Mouse (Mus musculus) midbrain, postnatal 0 days (tissue): ENCODE measurements around the gene St8sia1. TPM values are rescaled to one million over a fixed set of nuclear protein-coding genes. Genes with fewer than 3 reads are reported as not detected.
A peak's percentile ranks its signal among the peaks of the same experiment; 100 is the strongest.

Experiments
- ATAC-seq: fragments of 200-750 bp; cut with Nextera tagmentation; 2 replicates; pipeline ENCODE4 v1.8.0; 2017; ENCODE audit warnings: moderate number of reproducible peaks, mild to moderate bottlenecking, moderate TSS enrichment, moderate library complexity; ENCODE audit not compliant: low FRiP score
- DNase-seq: peaks from one replicate; pipeline ENCODE4 v3.0.0-alpha.2; 2015; ENCODE audit warnings: low spot score
- H3K27ac ChIP-seq: fragments of 300-500 bp; sonication (generic); 2 replicates; pipeline ENCODE4 v1.5.1; 2014; ENCODE audit warnings: low read depth, mild to moderate bottlenecking, low read length, mixed read lengths
- H3K27me3 ChIP-seq: fragments of 300-500 bp; sonication (generic); 2 replicates; pipeline ENCODE4 v1.6.1; 2014; ENCODE audit warnings: low read length, control low read depth, mixed read lengths; ENCODE audit not compliant: insufficient read depth
- H3K36me3 ChIP-seq: fragments of 300-500 bp; sonication (generic); 2 replicates; pipeline ENCODE4 v1.6.1; 2014; ENCODE audit warnings: low read length, control low read depth, mixed read lengths; ENCODE audit not compliant: insufficient read depth
- H3K4me1 ChIP-seq: fragments of 300-500 bp; sonication (generic); 2 replicates; pipeline ENCODE4 v1.6.1; 2014; ENCODE audit warnings: mild to moderate bottlenecking, control low read depth, antibody characterized with exemption, low read length, mixed read lengths; ENCODE audit not compliant: insufficient read depth
- H3K4me2 ChIP-seq: fragments of 300-500 bp; sonication (generic); 2 replicates; pipeline ENCODE4 v1.6.1; 2014; ENCODE audit warnings: low read depth, mild to moderate bottlenecking, low read length, mixed read lengths; ENCODE audit not compliant: poor library complexity, severe bottlenecking
- H3K4me3 ChIP-seq: fragments of 300-500 bp; sonication (generic); 2 replicates; pipeline ENCODE4 v1.5.1; 2014; ENCODE audit warnings: low read depth, mild to moderate bottlenecking, low read length, moderate library complexity
- H3K9ac ChIP-seq: fragments of 300-500 bp; sonication (generic); replicated peaks from 2 replicates; pipeline ENCODE4 v1.6.1; 2014; ENCODE audit warnings: mild to moderate bottlenecking, low read length, moderate library complexity, mixed read lengths; ENCODE audit not compliant: poor library complexity, severe bottlenecking
- H3K9me3 ChIP-seq: fragments of 300-500 bp; sonication (generic); 2 replicates; pipeline ENCODE4 v1.6.1; 2016; ENCODE audit warnings: low read length, control low read depth
- CTCF ChIP-seq: IDR thresholded peaks from 2 replicates; pipeline ENCODE4 v1.5.1; 2016; ENCODE audit warnings: antibody characterized with exemption, mild to moderate bottlenecking
- WGBS: fragments of 180-500 bp; shearing (Covaris S2); extraction: QIAGEN DNeasy Blood & Tissue Kit; methylation state at CpG from one replicate; pipeline ENCODE4 v1.1.7; 2014; 5-methylcytosine and 5-hydroxymethylcytosine counted together
- polyA plus RNA-seq: library from polyadenylated mRNA; unstranded; fragments of >200 nt; fragmentation: Nextera tagmentation; extraction: Ambion mirVana; gene quantifications from 2 replicates; pipeline ENCODE4 v1.2.1, GENCODE M21; 2015
- total RNA-seq: library from RNA; depleted of rRNA; stranded (reverse); fragments of >200 nt; gene quantifications from 2 replicates; pipeline ENCODE4 v1.2.3, GENCODE M21; 2014

The St8sia1 gene
- total and polyA plus RNA-seq, 2 experiments from 2014 or later: 4.5 to 17.7 TPM

DNA sequence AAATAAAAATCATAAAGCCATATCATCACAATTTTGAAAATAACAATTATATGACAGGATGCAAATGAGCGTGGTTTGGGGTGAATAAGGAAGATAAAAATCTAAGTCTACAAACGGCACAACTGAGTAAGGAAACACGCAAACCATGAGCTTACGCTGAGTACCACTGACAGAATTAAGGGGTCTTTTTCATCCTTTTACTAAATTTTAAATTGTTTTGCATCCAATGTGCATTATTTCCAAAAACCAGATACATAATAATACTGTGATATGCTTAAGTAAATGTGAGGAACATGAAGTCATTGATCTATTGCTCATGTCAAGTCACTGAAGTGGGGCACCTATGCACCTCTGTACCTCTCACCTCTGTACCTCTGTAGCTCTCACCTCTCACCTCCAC is 7.7 kb downstream of the St8sia1 start:
- no peak overlapping the region for H3K4me2 ChIP-seq
- no peak overlapping the region for H3K4me3 ChIP-seq
- peaks cover 7% of the 10 kb centered on the region; the same call in 1 of the 2 replicates for H3K4me1 ChIP-seq
- no peaks in the 10 kb centered on the region for H3K9me3 ChIP-seq
- H3K27me3 ChIP-seq: no peaks in the 10 kb centered on the region
- no peak overlapping the region for H3K27ac ChIP-seq
- 85% methylated on average over 4 of the region's 4 CpGs for WGBS
- TF ChIP-seq CTCF: no peak
- no peak for DNase-seq
- H3K36me3 ChIP-seq: 0 out of 2 replicates have a peak, but pooled peaks cover 3% of the 10 kb centered on the region
- no peak for ATAC-seq
- H3K9ac ChIP-seq: no peak overlapping the region

DNA sequence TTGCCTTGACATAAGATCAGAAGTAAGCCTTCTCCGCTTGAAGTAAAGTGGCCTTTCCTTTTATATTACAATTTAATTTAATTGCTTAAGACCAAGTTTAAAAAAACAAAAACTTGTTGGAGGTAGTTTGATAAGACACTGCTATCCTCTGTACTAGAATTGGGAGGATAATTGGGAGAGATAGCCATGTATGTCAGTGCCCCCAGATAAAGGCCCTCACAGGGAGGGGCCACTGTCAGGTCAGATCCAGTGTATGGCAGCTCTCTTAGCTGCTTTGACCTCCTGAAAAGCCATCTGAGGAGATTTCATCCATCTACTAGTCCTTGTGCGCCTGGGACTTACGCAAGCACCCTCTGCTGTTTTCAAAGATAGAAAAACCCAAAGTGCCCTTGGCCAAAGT is 9.0 kb downstream of the St8sia1 start:
- H3K9me3 ChIP-seq: no peaks in the 10 kb centered on the region
- TF ChIP-seq CTCF: no peak
- no peak overlapping the region for H3K27ac ChIP-seq
- H3K4me2 ChIP-seq: no peak overlapping the region
- H3K36me3 ChIP-seq: 0 out of 2 replicates have a peak, but pooled peaks cover 3% of the 10 kb centered on the region
- no peak for DNase-seq
- no peak overlapping the region for H3K4me3 ChIP-seq
- H3K27me3 ChIP-seq: no peaks in the 10 kb centered on the region
- 94% methylated on average over 3 of the region's 3 CpGs for WGBS
- ATAC-seq: no peak
- H3K4me1 ChIP-seq: peaks cover 3% of the 10 kb centered on the region; the same call in 1 of the 2 replicates
- H3K9ac ChIP-seq: no peak overlapping the region

DNA sequence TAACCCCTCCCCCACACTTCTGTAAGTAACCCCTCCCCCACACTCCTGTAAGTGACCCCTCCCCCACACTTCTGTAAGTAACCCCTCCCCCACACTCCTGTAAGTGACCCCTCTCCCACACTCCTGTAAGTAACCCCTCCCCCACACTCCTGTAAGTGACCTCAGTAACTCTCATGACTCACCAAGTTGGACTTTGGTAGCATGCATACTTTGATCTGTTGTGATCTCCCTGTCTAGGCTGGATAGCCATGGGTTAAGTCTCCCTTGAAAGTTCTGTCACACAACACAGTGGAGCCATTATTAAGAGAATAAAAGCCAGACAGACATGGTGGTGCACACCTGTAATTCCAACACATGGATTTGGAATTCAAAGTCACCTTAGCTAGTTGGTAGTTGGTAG is 11.1 kb downstream of the St8sia1 start:
- no peak overlapping the region for H3K4me3 ChIP-seq
- no peaks in the 10 kb centered on the region for H3K9me3 ChIP-seq
- H3K27ac ChIP-seq: no peak overlapping the region
- no peak for TF ChIP-seq CTCF
- H3K9ac ChIP-seq: no peak overlapping the region
- H3K4me1 ChIP-seq: peaks cover 6% of the 10 kb centered on the region
- H3K4me2 ChIP-seq: no peak overlapping the region
- DNase-seq (no peak), ATAC-seq (no peak)
- H3K36me3 ChIP-seq: 0 out of 2 replicates have a peak, but pooled peaks cover 2% of the 10 kb centered on the region
- H3K27me3 ChIP-seq: no peaks in the 10 kb centered on the region

DNA sequence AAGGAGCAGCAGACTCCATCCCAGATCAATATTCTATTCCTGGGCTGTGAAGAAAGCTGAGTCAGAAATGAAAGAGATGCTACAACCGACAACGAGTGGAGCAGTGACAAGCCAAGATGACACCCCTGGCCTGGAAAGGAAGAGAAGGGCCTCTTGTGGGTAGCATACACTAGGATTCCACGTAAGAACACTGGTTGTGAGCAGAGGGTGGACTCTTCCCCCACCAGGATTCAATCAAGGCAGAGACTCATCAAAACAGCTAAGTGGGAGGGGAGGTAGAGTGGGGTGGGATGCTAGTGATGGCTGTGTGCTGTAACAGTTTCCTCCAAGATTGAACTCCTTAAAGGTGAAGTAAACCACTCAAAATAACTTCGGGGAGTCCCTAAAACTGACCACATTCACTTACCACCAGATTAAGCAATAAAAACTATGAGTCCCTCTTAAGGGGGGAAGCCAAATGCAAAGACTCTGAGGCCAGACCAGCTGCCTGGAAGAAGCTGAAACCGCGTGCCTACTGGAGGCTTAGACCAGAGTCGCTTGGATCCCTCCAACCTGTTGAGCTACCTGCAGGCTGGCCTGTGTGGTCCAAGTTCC is 11.8 kb downstream of the St8sia1 start:
- WGBS: 94% methylated on average over 7 of the region's 7 CpGs
- Histone ChIP-seq H3K4me1 (peaks cover 6% of the 10 kb centered on the region), H3K9ac (no peak overlapping the region), H3K27ac (no peak overlapping the region), H3K36me3 (no peaks in the 10 kb centered on the region), H3K4me2 (no peak overlapping the region), H3K9me3 (no peaks in the 10 kb centered on the region), H3K27me3 (no peaks in the 10 kb centered on the region), H3K4me3 (no peak overlapping the region)
- DNase-seq (no peak), ATAC-seq (no peak)
- TF ChIP-seq CTCF: no peak

DNA sequence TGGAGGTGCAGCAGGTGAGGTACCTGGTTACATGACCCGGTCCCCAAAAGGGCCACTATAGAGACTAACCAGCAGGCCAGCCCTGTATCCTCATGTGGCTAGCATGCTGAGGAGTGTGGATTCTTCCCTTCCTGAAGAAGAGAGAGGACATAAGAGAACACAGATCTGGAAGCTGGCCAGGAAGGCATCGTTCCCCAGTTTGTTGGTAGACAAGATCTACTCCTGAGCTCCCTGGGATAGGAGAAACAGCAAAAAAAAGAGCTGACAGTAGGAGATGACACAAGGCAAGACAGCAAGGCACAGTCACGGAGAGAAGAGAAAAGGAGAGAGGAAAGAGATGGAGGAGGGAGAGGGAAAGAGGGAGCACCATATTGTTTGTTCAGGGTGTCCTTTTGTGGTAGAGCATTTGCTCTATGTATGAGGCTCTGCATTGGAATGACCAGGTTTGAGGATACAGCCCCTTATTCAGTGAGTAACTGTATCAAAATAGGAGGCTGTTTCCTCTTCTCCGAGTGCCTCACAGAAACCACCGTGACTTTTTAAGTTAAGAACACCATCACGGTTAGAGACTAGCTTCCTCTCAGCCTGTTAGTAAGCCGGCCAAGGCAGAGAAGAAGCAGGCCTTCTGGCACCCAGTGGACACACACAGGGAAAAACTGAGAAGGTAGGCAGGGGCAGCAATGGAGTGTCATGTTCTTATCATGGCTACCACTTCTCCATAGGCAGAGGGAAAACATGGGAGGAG is 12.5 kb downstream of the St8sia1 start:
- H3K27ac ChIP-seq: no peak overlapping the region
- no peaks in the 10 kb centered on the region for H3K27me3 ChIP-seq
- TF ChIP-seq CTCF: no peak
- H3K9ac ChIP-seq: no peak overlapping the region
- 82% methylated on average over 7 of the region's 7 CpGs for WGBS
- no peak overlapping the region for H3K4me2 ChIP-seq
- H3K36me3 ChIP-seq: no peaks in the 10 kb centered on the region
- ATAC-seq (no peak), DNase-seq (no peak)
- H3K4me3 ChIP-seq: no peak overlapping the region
- H3K9me3 ChIP-seq: no peaks in the 10 kb centered on the region
- H3K4me1 ChIP-seq: peaks cover 6% of the 10 kb centered on the region

DNA sequence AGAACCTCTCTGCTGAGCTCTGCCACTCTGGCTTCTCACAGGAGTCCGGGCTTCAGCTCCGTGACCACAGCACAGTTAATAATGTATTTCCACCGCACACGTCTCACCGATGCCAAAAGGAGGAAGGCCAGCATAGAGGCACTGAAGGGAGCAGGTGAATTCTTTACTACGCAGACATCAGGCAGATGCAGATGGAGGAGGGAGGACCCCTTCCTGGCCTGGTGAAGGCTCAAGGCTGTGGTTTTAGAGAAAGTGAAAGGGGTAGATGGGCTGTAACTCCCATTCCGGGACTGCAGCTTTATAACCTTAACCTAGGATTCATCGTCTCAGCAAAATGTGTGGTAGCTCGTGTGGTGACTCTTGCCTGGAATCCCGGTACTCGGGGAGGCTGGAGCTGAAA is 13.9 kb downstream of the St8sia1 start:
- no peak for TF ChIP-seq CTCF
- Histone ChIP-seq H3K27ac (0 out of 2 replicates have a peak overlapping the region, but pooled peaks have one; percentile 39), H3K9ac (no peak overlapping the region), H3K4me3 (no peak overlapping the region), H3K9me3 (no peaks in the 10 kb centered on the region), H3K4me2 (no peak overlapping the region), H3K27me3 (no peaks in the 10 kb centered on the region), H3K36me3 (no peaks in the 10 kb centered on the region), H3K4me1 (peaks cover 6% of the 10 kb centered on the region)
- WGBS: 65% methylated on average over 11 of the region's 11 CpGs
- ATAC-seq: no peak
- no peak for DNase-seq
